Mouse (Mus musculus) hindbrain, postnatal 0 days (tissue): ENCODE data around the gene Snx33. TPM values are rescaled to one million over a fixed set of nuclear protein-coding genes. Genes with fewer than 3 reads are reported as not detected.
"Not testable (repeated sequence)": the region's sequence is repeated elsewhere in the genome, so short reads cannot be mapped to it uniquely, and the experiment has no call there.

Experiments used
- ATAC-seq: fragments of 200-750 bp; cut with Nextera tagmentation; 2 replicates; pipeline ENCODE4 v1.8.0; 2017; ENCODE audit warnings: mild to moderate bottlenecking, moderate TSS enrichment, moderate library complexity
- DNase-seq: peaks from one replicate; pipeline ENCODE4 v3.0.0-alpha.2; 2015; ENCODE audit warnings: low spot score
- H3K27ac ChIP-seq: fragments of 300-500 bp; sonication (generic); 2 replicates; pipeline ENCODE4 v1.5.1; 2014; ENCODE audit warnings: mild to moderate bottlenecking
- H3K27me3 ChIP-seq: fragments of 300-500 bp; sonication (generic); 2 replicates; pipeline ENCODE4 v1.6.1; 2014; ENCODE audit warnings: low read length, mixed read lengths; ENCODE audit not compliant: insufficient read depth
- H3K36me3 ChIP-seq: fragments of 300-500 bp; sonication (generic); 2 replicates; pipeline ENCODE4 v1.6.1; 2014; ENCODE audit warnings: low read length, mixed read lengths; ENCODE audit not compliant: insufficient read depth
- H3K4me1 ChIP-seq: fragments of 300-500 bp; sonication (generic); 2 replicates; pipeline ENCODE4 v1.6.1; 2014; ENCODE audit warnings: antibody characterized with exemption, low read length, mixed read lengths; ENCODE audit not compliant: insufficient read depth
- H3K4me2 ChIP-seq: fragments of 300-500 bp; sonication (generic); 2 replicates; pipeline ENCODE4 v1.6.1; 2014; ENCODE audit warnings: low read depth, mild to moderate bottlenecking, low read length, moderate library complexity, mixed read lengths
- H3K4me3 ChIP-seq: fragments of 300-500 bp; sonication (generic); 2 replicates; pipeline ENCODE4 v1.5.1; 2014; ENCODE audit warnings: low read length
- H3K9ac ChIP-seq: fragments of 300-500 bp; sonication (generic); replicated peaks from 2 replicates; pipeline ENCODE4 v1.6.1; 2014; ENCODE audit warnings: mild to moderate bottlenecking, low read length, moderate library complexity, mixed read lengths
- H3K9me3 ChIP-seq: fragments of 300-500 bp; sonication (generic); 2 replicates; pipeline ENCODE4 v1.6.1; 2016; ENCODE audit warnings: low read length, mixed read lengths
- CTCF ChIP-seq: IDR thresholded peaks from 2 replicates; pipeline ENCODE4 v1.5.1; 2016; ENCODE audit warnings: antibody characterized with exemption, control low read depth, low read depth
- WGBS: fragments of 180-500 bp; shearing (Covaris S2); extraction: QIAGEN DNeasy Blood & Tissue Kit; methylation state at CpG from one replicate; pipeline ENCODE4 v1.1.7; 2014; 5-methylcytosine and 5-hydroxymethylcytosine counted together
- polyA plus RNA-seq: library from polyadenylated mRNA; unstranded; fragments of >200 nt; fragmentation: Nextera tagmentation; extraction: Ambion mirVana; gene quantifications from 2 replicates; pipeline ENCODE4 v1.2.1, GENCODE M21; 2015
- total RNA-seq: library from RNA; depleted of rRNA; stranded (reverse); fragments of >200 nt; gene quantifications from 2 replicates; pipeline ENCODE4 v1.2.3, GENCODE M21; 2014

The Snx33 gene
- total and polyA plus RNA-seq, 2 experiments from 2014 or later = 2.4 to 6.7 TPM

- H3K36me3 ChIP-seq = no peaks in the 10 kb centered on the region
- no peak for ATAC-seq
- H3K4me3 ChIP-seq = no peak overlapping the region
- no peak overlapping the region for H3K9ac ChIP-seq
- no peaks in the 10 kb centered on the region for H3K4me1 ChIP-seq
- DNase-seq = no peak
- 83% methylated on average over 7 of the region's 7 CpGs for WGBS
- no peak overlapping the region for H3K27ac ChIP-seq
- no peak for TF ChIP-seq CTCF
- no peak overlapping the region for H3K4me2 ChIP-seq
- H3K9me3 ChIP-seq = no peaks in the 10 kb centered on the region
- H3K27me3 ChIP-seq = no peaks in the 10 kb centered on the region
Observed at GRCm38 (mm10) chr9:56956966-56957675, 28.9 kb upstream of the Snx33 start.

DNA sequence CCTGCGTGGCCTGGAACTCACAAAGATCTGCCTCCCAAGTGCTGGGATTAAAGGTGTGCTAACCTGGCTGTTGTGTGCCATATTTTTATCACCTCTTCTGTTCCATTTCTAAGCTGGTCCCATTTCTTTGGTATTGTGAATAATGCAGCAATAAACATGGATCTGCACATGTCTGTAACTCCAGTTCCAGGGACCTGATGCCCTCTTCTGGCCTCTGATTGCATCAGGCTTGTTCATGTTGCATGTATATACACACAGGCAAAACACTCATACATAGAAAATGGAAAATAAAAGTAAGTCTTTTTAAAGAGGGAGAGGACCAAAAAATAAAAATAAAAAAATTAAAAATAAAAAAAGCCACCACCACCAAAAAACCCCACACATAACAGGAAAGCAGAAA is 25.4 kb upstream of the Snx33 start:
- Histone ChIP-seq H3K27ac (no peak overlapping the region), H3K4me3 (no peak overlapping the region), H3K9me3 (no peaks in the 10 kb centered on the region), H3K9ac (no peak overlapping the region), H3K36me3 (no peaks in the 10 kb centered on the region), H3K4me2 (no peak overlapping the region), H3K4me1 (peaks cover 9% of the 10 kb centered on the region; the same call in 1 of the 2 replicates), H3K27me3 (no peaks in the 10 kb centered on the region)
- DNase-seq (no peak), ATAC-seq (no peak)
- WGBS = 100% methylated on average over 1 of the region's 1 CpGs
- TF ChIP-seq CTCF = no peak; the same call in 1 of the 2 replicates

DNA sequence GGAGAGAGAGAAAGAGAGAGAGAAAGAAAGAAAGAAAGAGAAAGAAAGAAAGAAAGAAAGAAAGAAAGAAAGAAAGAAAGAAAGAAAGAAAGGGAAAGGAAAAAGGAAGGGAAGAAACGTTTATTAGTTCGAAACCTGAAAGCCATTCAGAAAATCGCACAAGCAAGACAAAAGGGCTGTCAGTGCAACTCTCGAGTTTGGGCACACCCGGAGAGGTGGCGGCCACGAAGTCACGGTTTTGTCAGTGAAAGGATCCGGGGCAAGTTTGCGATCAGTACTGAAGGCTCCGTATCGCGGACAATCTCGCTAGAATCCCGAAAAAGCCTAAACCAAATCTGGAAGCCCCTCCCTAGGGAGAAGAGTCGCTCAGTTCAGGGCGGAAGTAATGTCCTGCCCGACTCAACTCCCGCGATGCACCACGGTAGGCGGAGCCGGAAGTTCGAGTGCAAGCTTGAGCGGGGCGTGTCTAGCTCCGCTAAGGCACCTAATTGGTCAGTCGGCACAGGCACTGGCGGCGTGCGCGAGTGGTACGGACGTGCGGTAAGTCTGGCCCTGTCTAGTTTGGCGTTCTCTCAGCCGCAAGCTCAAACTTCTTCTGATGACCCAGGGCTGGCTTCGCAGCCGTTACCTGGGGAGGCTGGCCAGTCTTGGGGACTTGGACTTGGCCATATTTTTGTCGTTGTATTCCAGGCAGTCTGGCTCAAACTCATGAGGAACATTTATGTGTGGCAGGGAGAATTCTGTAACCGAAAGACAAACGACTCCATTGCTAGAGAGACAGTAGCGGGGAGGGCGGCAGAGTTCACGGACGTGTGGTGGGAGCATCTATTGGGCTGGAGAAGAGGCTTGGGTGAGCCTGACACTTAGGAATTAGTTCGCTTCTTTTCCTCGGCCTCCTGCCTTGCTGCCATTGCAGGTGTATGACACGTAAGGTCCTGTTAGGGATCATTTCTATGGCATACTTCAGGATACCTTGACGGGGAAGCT is 22.5 kb upstream of the Snx33 start, which contains the start of gene Snupn:
Gene Snupn (plus strand): TSS at position 465 of the 987 bp plus-strand sequence.
- H3K36me3 ChIP-seq = no peaks in the 10 kb centered on the region
- H3K4me1 ChIP-seq = peaks cover 9% of the 10 kb centered on the region; the same call in 1 of the 2 replicates
- H3K9ac ChIP-seq = peak within 1 kb of the TSS; percentile 59
- DNase-seq = peak; percentile 99
- 0 out of 2 replicates have a peak, but pooled peaks have one; percentile 2 for TF ChIP-seq CTCF
- H3K4me2 ChIP-seq = peak within 1 kb of the TSS; percentile 77
- no peaks in the 10 kb centered on the region for H3K9me3 ChIP-seq
- peak within 1 kb of the TSS; percentile 64 for H3K4me3 ChIP-seq
- peak; percentile 100 for ATAC-seq
- H3K27ac ChIP-seq = peak within 1 kb of the TSS; percentile 67
- no peaks in the 10 kb centered on the region for H3K27me3 ChIP-seq
- under 1% methylated on average over 50 of the region's 50 CpGs for WGBS

- Histone ChIP-seq H3K4me1 (peaks cover 9% of the 10 kb centered on the region; the same call in 1 of the 2 replicates), H3K4me2 (peak overlapping the region; percentile 77), H3K27me3 (no peaks in the 10 kb centered on the region), H3K4me3 (peak overlapping the region; percentile 24), H3K9ac (no peak overlapping the region; the same call in 1 of the 2 replicates), H3K27ac (0 out of 2 replicates have a peak overlapping the region, but pooled peaks have one; percentile 36), H3K9me3 (no peaks in the 10 kb centered on the region), H3K36me3 (no peaks in the 10 kb centered on the region)
- TF ChIP-seq CTCF = no peak
- DNase-seq (no peak), ATAC-seq (no peak)
- 33% methylated on average over 13 of the region's 13 CpGs for WGBS
Observed at GRCm38 (mm10) chr9:56949767-56950166, 21.6 kb upstream of the Snx33 start.

- H3K4me2 ChIP-seq, H3K27ac ChIP-seq, H3K36me3 ChIP-seq, H3K4me3 ChIP-seq, H3K9me3 ChIP-seq, H3K27me3 ChIP-seq, ATAC-seq, H3K4me1 ChIP-seq, H3K9ac ChIP-seq, DNase-seq: not testable (repeated sequence)
- WGBS = 89% methylated on average over 5 of the region's 5 CpGs
Observed at GRCm38 (mm10) chr9:56948699-56949098, 20.5 kb upstream of the Snx33 start.

- H3K27ac ChIP-seq, H3K9ac ChIP-seq, H3K36me3 ChIP-seq, ATAC-seq, H3K4me3 ChIP-seq, H3K4me2 ChIP-seq, H3K9me3 ChIP-seq, H3K4me1 ChIP-seq, H3K27me3 ChIP-seq: not testable (repeated sequence)
- 27% methylated on average over 3 of the region's 3 CpGs for WGBS
- peak; percentile 74 for DNase-seq
- peak; percentile 78 for TF ChIP-seq CTCF
Observed at GRCm38 (mm10) chr9:56947481-56947880, 19.3 kb upstream of the Snx33 start.
